Mouse (Mus musculus): ENCODE results near the gene Rpgr.

Gene Rpgr

GRCm38 (mm10) chrX:10071529-10071928 is 145.2 kb downstream of the Rpgr start:
- DNase-seq (ENCODE audit: low spot score): no peak

- DNase-seq (ENCODE audit: low spot score): no peak
Measured at GRCm38 (mm10) chrX:10070689-10071088, 146.0 kb downstream of the Rpgr start.

- no peak for DNase-seq (ENCODE audit: low spot score)
Measured at GRCm38 (mm10) chrX:10069405-10069804, 147.3 kb downstream of the Rpgr start.

DNA sequence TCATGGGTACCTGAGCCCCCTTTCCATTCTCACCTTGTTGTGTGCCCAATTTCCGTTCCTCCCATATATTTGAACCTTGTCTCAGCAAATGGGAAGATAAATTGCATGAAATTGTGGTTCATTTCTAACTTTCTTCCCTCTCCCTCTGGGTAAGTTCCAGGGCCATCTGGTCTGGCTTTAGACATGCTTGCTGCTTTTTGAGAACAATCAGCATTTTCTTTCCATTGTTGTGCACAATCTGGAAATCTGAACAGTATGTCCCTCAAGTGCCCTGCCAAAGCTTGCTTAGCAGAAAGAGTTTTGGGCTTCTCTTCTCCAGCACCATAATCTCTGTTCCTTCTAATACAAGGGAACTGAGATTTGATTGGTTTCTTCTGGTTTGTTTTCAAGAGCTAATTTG is 152.9 kb downstream of the Rpgr start:
- no peak for DNase-seq (ENCODE audit: low spot score)

GRCm38 (mm10) chrX:10063361-10063760 is 153.4 kb downstream of the Rpgr start:
- DNase-seq (ENCODE audit: low spot score): no peak

DNA sequence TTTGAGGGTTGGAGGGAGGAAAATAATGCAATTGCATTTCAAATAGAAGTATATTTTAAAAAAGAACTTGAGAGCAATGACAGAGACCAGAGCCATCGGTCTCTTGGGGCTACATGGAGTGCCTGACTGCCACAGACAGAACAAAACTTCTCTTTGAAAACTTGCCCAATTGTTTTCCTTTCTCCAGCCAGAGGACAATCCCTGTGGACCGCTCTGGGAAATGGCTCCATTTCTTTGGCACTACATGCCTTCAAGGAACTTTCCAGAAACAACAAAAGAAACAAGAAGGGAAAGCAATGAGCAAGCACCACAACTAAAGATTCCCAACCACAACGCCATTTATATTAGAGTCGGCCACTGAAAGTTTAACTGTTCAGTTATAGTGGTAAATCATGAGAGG is 154.5 kb downstream of the Rpgr start:
- DNase-seq (ENCODE audit: low spot score): no peak

DNA sequence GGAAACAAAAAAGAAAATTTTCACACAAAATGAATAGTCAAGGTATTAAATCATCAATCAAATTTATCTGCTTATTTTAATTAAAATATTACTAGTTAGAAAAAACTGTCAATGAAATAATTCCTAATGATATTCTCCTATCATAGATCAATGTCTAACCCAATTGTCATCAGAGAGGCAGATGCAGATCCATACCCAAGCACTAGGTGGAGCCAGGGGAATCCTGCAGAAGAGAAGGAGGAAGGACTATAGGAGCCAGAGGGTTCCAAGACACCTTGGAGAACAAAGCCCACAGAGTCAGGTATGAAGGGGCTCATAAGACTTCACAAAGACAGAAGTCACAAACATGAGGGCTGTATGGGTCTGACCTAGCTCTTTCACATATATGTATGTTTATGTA is 182.1 kb downstream of the Rpgr start:
- no peak for DNase-seq (ENCODE audit: low spot score)
